Comparison of ENCODE assay signal across 7 mouse cellular contexts in genomic region chr7:127243870-127244657, GRCm38 (mm10). TPM values are rescaled to one million over a fixed set of nuclear protein-coding genes. Genes with fewer than 3 reads are reported as not detected.
A peak's percentile ranks its signal among the peaks of the same experiment; 100 is the strongest.
DNase-seq lines count a peak whose midpoint lies in the region; ATAC-seq lines count a peak whose summit lies in the region.

Gene Zfp771, plus strand, starts transcription at chr7:127244274.

- H3K4me1 ChIP-seq in limb, embryonic 10.5 days: peaks cover 30% of the 10 kb centered on the region
- H3K4me1 ChIP-seq in midbrain, embryonic 13.5 days (replicated peaks): peaks cover 28% of the 10 kb centered on the region

- H3K27me3 ChIP-seq in limb, embryonic 10.5 days (ENCODE audit: low read depth, poor library complexity, severe bottlenecking): no peaks in the 10 kb centered on the region
- H3K27me3 ChIP-seq in midbrain, embryonic 13.5 days: no peaks in the 10 kb centered on the region

- peak within 1 kb of the TSS; percentile 85 for H3K4me3 ChIP-seq in limb, embryonic 10.5 days
- peak within 1 kb of the TSS; percentile 74 for H3K4me3 ChIP-seq in midbrain, embryonic 13.5 days (replicated peaks)

- DNase-seq in adrenal gland, adult 8-10 months: peak; percentile 94
- peak; percentile 96 for DNase-seq in embryo, embryonic 9.5 days (ENCODE audit: extremely low spot score)
- DNase-seq in gonadal fat pad, adult 2 months (ENCODE audit: low read depth): no peak
- peak; percentile 97 for DNase-seq in kidney, adult 11 months
- DNase-seq in limb, embryonic 10.5 days (ENCODE audit: low spot score): peak; percentile 96
- peak; percentile 88 for DNase-seq in spleen, adult 12 weeks (ENCODE audit: low spot score)

- peaks cover 42% of the 10 kb centered on the region for H3K36me3 ChIP-seq in limb, embryonic 10.5 days
- H3K36me3 ChIP-seq in midbrain, embryonic 13.5 days: peaks cover 19% of the 10 kb centered on the region

- WGBS in limb, embryonic 10.5 days: 1% methylated on average over 56 of the region's 56 CpGs
- under 1% methylated on average over 56 of the region's 56 CpGs for WGBS in midbrain, embryonic 13.5 days

- H3K27ac ChIP-seq in limb, embryonic 10.5 days: peak within 1 kb of the TSS; percentile 95
- H3K27ac ChIP-seq in midbrain, embryonic 13.5 days: peak within 1 kb of the TSS; percentile 81

- H3K9me3 ChIP-seq in limb, embryonic 10.5 days (replicated peaks): no peaks in the 10 kb centered on the region
- no peaks in the 10 kb centered on the region for H3K9me3 ChIP-seq in midbrain, embryonic 13.5 days

- peak; percentile 96 for ATAC-seq in midbrain, embryonic 13.5 days

- peak within 1 kb of the TSS; percentile 87 for H3K9ac ChIP-seq in midbrain, embryonic 13.5 days (replicated peaks)

- peak within 1 kb of the TSS; percentile 74 for H3K4me2 ChIP-seq in midbrain, embryonic 13.5 days (replicated peaks)

RNA-seq across cellular contexts. Expression of gene Zfp771, which starts in this region (rescaled TPM):
- total RNA-seq in adrenal gland, adult 8-10 months (2022): 10 to 100 TPM; 32.9 to 46.1 (median 39.7) TPM
- polyA plus RNA-seq in gonadal fat pad, adult 2 months (2012; rRNA removed): 89.7 and 105 TPM in 2 replicates
- polyA plus RNA-seq in limb, embryonic 10.5 days (2016; fragmentation: Nextera tagmentation; extraction: Ambion mirVana): 70.6 and 73.6 TPM in 2 replicates
- 50.5 and 59.7 TPM in 2 replicates for polyA plus RNA-seq in midbrain, embryonic 13.5 days (2015; fragmentation: Nextera tagmentation; extraction: Ambion mirVana)
